Mouse (Mus musculus): ENCODE measurements around the gene Gpt2. TPM values are rescaled to one million over a fixed set of nuclear protein-coding genes. Genes with fewer than 3 reads are reported as not detected.

The Gpt2 gene
- polyA plus RNA-seq (2014; fragmentation: Illumina TruSeq; extraction: RNeasy Lipid Tissue Mini Kit (QIAGEN cat#74804); ENCODE audit: low read depth, low replicate concordance) = 29.8 TPM

GRCm38 (mm10) chr8:85492125-85492875 lies at the start of gene Gpt2:
Gene Gpt2, plus strand, starts transcription at chr8:85492576.

GRCm38 (mm10) chr8:85555181-85556145 lies 63.1 kb downstream of the Gpt2 start, which contains the start of gene Dnaja2:
Gene Dnaja2, minus strand, starts transcription at chr8:85555344.

Other genes with a start within 250 kb of the Gpt2 start
- gene Orc6, start 192.9 kb upstream of the Gpt2 start, polyA plus RNA-seq (2014; fragmentation: Illumina TruSeq; extraction: RNeasy Lipid Tissue Mini Kit (QIAGEN cat#74804); ENCODE audit: low read depth, low replicate concordance) = 13.2 TPM
- 77.9 TPM for gene Vps35, start 192.8 kb upstream of the Gpt2 start, polyA plus RNA-seq (2014; fragmentation: Illumina TruSeq; extraction: RNeasy Lipid Tissue Mini Kit (QIAGEN cat#74804); ENCODE audit: low read depth, low replicate concordance)
- 542 TPM for gene Mylk3, start 106.2 kb upstream of the Gpt2 start, polyA plus RNA-seq (2014; fragmentation: Illumina TruSeq; extraction: RNeasy Lipid Tissue Mini Kit (QIAGEN cat#74804); ENCODE audit: low read depth, low replicate concordance)
- 26.7 TPM for gene 4921524J17Rik, start 59.7 kb upstream of the Gpt2 start, polyA plus RNA-seq (2014; fragmentation: Illumina TruSeq; extraction: RNeasy Lipid Tissue Mini Kit (QIAGEN cat#74804); ENCODE audit: low read depth, low replicate concordance)
- 258 TPM for gene Dnaja2, start 62.8 kb downstream of the Gpt2 start, polyA plus RNA-seq (2014; fragmentation: Illumina TruSeq; extraction: RNeasy Lipid Tissue Mini Kit (QIAGEN cat#74804); ENCODE audit: low read depth, low replicate concordance)
- 1.2 TPM for gene Neto2, start 208.3 kb downstream of the Gpt2 start, polyA plus RNA-seq (2014; fragmentation: Illumina TruSeq; extraction: RNeasy Lipid Tissue Mini Kit (QIAGEN cat#74804); ENCODE audit: low read depth, low replicate concordance)